Mouse (Mus musculus) adrenal gland, adult 2 months (tissue): ENCODE results near the gene Casz1. TPM values are rescaled to one million over a fixed set of nuclear protein-coding genes. Genes with fewer than 3 reads are reported as not detected.

Experiments used
- DNase-seq: peaks from one replicate; pipeline ENCODE4 v3.0.0; 2021
- polyA plus RNA-seq: library from polyadenylated mRNA; depleted of rRNA; stranded (reverse); fragments of >200 nt; gene quantifications from 2 replicates; pipeline ENCODE4 v1.2.3, GENCODE M21; 2012
- total RNA-seq, 2 experiments: library from RNA; stranded (reverse); gene quantifications; 2 replicates each; pipeline ENCODE4 v1.2.3; 2021

Gene Casz1
- total and polyA plus RNA-seq, 3 experiments: 4.3 to 7.4 (median 5.5) TPM

GRCm38 (mm10) chr4:148876867-148877266 is 72.6 kb downstream of the Casz1 start:
- no peak for DNase-seq

GRCm38 (mm10) chr4:148878192-148878983 is 74.2 kb downstream of the Casz1 start:
- no peak for DNase-seq

DNA sequence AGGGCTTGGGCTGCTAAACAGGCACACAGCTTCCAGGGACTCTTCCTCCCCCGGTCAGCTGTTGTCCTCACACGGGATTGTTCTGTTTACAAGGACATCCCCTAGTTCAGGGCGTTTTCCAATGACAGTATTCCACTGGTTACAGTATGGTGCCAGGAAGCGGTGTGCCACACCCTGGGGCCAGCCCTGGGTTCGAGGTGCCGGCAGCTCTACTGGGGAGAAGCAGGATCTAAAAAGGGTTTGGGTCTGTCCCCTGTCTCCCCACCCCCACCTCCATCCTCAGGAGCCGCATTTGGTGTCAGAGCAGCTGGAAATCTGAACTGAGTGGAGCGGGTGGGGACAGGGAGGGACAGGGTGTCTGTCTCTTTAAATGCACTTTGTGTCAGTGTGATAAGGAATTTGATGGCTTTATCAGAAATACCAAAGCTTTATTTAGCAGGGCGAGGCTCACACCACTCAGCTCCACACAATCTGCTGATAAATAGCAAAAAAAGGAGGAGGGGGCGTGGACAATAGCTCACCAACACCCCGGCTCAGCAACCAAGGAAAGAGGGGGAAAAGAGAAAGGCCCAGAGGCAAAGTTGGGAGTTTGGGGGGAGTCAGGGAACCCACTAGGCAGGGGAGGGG is 74.9 kb downstream of the Casz1 start:
- no peak for DNase-seq

- no peak for DNase-seq
These were observed 75.4 kb downstream of the Casz1 start for GRCm38 (mm10) chr4:148879631-148880030.

GRCm38 (mm10) chr4:148881001-148881669 is 76.9 kb downstream of the Casz1 start:
- no peak for DNase-seq

DNA sequence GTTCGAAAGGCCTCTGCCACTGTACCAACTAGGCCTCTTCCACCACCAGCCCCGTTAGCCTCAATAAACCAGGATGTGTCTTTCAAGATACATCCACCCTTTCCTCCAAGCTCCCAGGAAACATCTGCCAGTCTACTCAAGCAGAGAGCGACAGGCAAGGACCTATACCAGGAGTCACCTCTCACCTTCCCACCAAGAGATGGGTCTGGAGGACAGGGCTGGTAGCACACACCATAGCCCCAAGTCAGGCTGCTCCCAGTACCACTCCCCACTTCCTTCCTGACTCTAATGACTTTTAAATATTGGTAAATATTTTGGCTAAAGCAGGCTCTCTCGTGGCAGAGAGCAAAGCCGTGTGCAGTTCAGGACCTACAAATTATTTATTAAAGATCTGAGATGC is 77.6 kb downstream of the Casz1 start:
- no peak for DNase-seq

DNA sequence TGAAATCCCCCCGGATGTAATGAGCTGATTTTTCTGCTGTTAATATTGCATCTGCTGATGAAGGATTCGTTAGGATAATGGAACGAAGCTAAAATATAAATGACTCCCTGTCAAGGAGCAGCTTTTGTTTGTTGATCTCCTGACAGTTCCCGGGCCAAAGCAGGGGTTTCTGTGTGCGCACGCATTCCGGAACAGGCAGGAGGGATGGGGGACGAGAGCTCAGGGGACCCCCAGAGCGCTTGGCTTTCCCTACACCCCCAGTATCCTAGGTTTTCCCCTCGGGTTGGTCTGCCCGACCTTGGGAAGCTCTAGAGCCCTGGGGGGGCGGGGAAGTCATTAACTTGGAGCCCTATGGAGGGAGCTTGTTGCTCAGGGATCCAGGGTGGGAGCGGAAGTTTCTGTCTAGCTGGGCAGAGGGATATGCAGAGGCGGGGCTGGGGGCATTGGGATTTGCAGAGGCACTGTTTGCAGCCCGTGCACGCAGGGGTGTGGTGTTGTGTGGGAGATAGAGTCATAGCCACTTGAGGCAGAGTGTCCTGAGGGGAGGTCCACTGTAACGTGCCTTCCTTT is 78.2 kb downstream of the Casz1 start:
- DNase-seq: no peak

GRCm38 (mm10) chr4:148884596-148884995 is 80.4 kb downstream of the Casz1 start:
- no peak for DNase-seq

- DNase-seq: no peak
These were observed 81.2 kb downstream of the Casz1 start for GRCm38 (mm10) chr4:148885401-148885800.

- no peak for DNase-seq
These were observed 81.8 kb downstream of the Casz1 start for GRCm38 (mm10) chr4:148885921-148886540.

GRCm38 (mm10) chr4:148888229-148888628 is 84.0 kb downstream of the Casz1 start:
- no peak for DNase-seq

DNA sequence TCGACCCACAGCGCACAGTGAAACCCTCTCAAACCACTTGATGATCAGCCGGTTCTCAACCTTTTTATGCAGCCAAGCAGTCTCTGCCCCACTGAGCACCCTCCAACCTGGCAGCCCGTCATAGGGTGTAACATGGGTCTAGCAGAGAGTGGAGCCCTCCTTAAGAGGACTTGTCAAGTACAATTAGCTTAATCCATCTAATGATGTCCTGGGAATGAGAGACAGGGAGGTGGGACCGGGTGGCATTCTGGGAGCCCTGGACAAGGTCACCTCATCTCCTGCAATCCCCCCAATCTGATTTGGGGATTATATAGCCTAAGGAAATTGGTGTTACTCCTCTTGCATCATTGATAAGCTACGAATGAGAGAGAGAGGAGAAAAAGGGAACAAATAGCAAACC is 84.8 kb downstream of the Casz1 start:
- no peak for DNase-seq

DNA sequence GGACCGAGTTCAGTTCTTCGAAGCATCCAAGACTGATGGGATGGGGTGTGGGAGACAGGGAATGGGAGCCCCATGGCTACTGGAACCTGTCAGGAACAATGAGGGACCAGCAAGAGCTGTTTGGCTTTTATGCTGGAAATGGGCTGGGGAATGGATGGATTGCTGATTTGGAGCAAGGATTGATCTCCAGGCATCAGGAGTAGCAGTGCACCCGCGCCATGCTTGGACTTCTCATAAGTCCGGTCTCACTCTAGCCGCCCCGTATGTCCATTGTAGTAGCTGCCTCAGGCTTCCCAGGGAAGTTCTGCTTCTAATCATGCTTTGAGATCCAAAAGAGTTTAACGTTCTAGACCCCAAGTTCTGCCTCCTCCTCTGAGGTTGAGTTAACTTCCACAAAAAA is 86.2 kb downstream of the Casz1 start:
- no peak for DNase-seq

DNA sequence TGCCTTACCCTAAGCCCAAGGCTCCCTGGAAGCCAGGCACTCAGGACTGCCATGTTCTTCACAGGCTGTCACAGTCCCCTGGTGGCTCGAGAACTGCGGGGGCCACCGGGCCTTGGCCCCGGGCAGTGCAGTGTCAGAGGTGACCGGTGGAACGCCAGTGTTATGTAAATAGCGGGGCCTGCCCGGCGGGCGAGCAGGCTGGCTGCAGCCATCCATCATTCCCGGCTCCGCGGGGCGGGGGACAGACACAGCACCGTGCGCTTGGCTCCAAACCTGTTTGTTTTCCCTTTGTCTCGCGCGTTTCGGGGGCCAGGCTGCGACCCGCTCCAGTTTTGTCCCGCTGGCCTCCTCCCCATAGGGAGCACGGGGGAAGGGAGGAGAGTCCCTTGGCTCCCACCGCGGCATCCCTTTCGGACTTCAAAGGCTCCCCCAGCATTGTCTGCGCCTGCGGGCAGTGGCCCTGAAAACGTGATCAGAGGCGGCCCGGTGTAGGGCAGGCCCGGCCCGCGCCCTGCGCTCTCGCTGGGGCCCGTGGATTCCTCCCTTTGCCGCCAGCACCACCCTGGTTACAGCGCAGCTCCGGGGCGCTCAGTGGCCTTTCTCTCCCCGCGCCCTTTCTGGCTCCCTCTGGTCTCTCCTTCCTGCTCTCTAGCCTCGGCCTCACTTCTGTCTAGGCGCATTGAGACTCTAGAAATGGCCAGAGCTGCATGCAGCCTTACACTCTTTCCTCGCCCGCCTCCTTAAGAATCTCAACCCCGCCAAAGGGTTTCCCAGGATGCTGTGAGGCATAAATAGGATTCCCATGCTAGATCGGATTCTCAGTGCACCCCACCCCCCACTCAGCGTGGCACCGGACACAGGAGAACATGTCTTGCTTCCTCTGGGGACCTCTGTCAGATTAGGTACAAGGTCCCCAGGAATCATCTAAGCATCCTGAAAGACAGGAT is 86.9 kb downstream of the Casz1 start:
- DNase-seq: peak; percentile 64

GRCm38 (mm10) chr4:148896125-148896524 is 91.9 kb downstream of the Casz1 start:
- no peak for DNase-seq

- DNase-seq: no peak
These were observed 95.7 kb downstream of the Casz1 start for GRCm38 (mm10) chr4:148899927-148900294.

GRCm38 (mm10) chr4:148900295-148901211 is 96.3 kb downstream of the Casz1 start:
- DNase-seq: peak; percentile 91

- DNase-seq: peak; percentile 47
These were observed 97.2 kb downstream of the Casz1 start for GRCm38 (mm10) chr4:148901275-148902052.
